Mouse (Mus musculus): ENCODE results near the gene Msrb3.

The Msrb3 gene

GRCm38 (mm10) chr10:120810832-120811571, 87.9 kb downstream of the Msrb3 start:
- no peak for DNase-seq (ENCODE audit: low spot score in 2 of 2)

GRCm38 (mm10) chr10:120810053-120810696, 88.7 kb downstream of the Msrb3 start:
- no peak for DNase-seq (ENCODE audit: low spot score in 2 of 2)

GRCm38 (mm10) chr10:120808167-120808566, 90.7 kb downstream of the Msrb3 start:
- DNase-seq (ENCODE audit: low spot score in 2 of 2), result no peak

GRCm38 (mm10) chr10:120801127-120801526, 97.8 kb downstream of the Msrb3 start:
- no peak for DNase-seq (ENCODE audit: low spot score in 2 of 2)

- DNase-seq (ENCODE audit: low spot score in 2 of 2), result no peak
These were observed 99.4 kb downstream of the Msrb3 start for GRCm38 (mm10) chr10:120799479-120799878.

- DNase-seq (ENCODE audit: low spot score in 2 of 2), result no peak
These were observed 102.2 kb downstream of the Msrb3 start for GRCm38 (mm10) chr10:120796749-120797148.

- DNase-seq (ENCODE audit: low spot score in 2 of 2), result no peak
These were observed 104.5 kb downstream of the Msrb3 start for GRCm38 (mm10) chr10:120794391-120794817.

- no peak for DNase-seq (ENCODE audit: low spot score in 2 of 2)
These were observed 106.6 kb downstream of the Msrb3 start for GRCm38 (mm10) chr10:120792191-120792765.

GRCm38 (mm10) chr10:120791438-120791837, 107.5 kb downstream of the Msrb3 start:
- no peak for DNase-seq (ENCODE audit: low spot score in 2 of 2)

GRCm38 (mm10) chr10:120787202-120787601, 111.7 kb downstream of the Msrb3 start:
- DNase-seq (ENCODE audit: low spot score in 2 of 2), result no peak

- no peak for DNase-seq (ENCODE audit: low spot score in 2 of 2)
These were observed 114.4 kb downstream of the Msrb3 start for GRCm38 (mm10) chr10:120784516-120784915.

- DNase-seq (ENCODE audit: low spot score in 2 of 2), result no peak
These were observed 115.5 kb downstream of the Msrb3 start for GRCm38 (mm10) chr10:120783393-120783792.

GRCm38 (mm10) chr10:120777499-120777898, 121.4 kb downstream of the Msrb3 start:
- DNase-seq (ENCODE audit: low spot score in 2 of 2), result no peak

GRCm38 (mm10) chr10:120775361-120775760, 123.5 kb downstream of the Msrb3 start:
- no peak for DNase-seq (ENCODE audit: low spot score in 2 of 2)

GRCm38 (mm10) chr10:120767418-120767817, 131.5 kb downstream of the Msrb3 start:
- DNase-seq (ENCODE audit: low spot score in 2 of 2), result no peak

GRCm38 (mm10) chr10:120765398-120765797, 133.5 kb downstream of the Msrb3 start:
- no peak for DNase-seq (ENCODE audit: low spot score in 2 of 2)

GRCm38 (mm10) chr10:120763656-120764466, 135.0 kb downstream of the Msrb3 start:
- DNase-seq (ENCODE audit: low spot score in 2 of 2), result no peak

GRCm38 (mm10) chr10:120762958-120763357, 135.9 kb downstream of the Msrb3 start:
- no peak for DNase-seq (ENCODE audit: low spot score in 2 of 2)

- no peak for DNase-seq (ENCODE audit: low spot score in 2 of 2)
These were observed 138.2 kb downstream of the Msrb3 start for GRCm38 (mm10) chr10:120760679-120761078.

GRCm38 (mm10) chr10:120759883-120760282, 139.0 kb downstream of the Msrb3 start:
- DNase-seq (ENCODE audit: low spot score in 2 of 2), result no peak

GRCm38 (mm10) chr10:120752454-120752853, 146.4 kb downstream of the Msrb3 start:
- no peak for DNase-seq (ENCODE audit: low spot score in 2 of 2)

- DNase-seq (ENCODE audit: low spot score in 2 of 2), result no peak
These were observed 147.1 kb downstream of the Msrb3 start for GRCm38 (mm10) chr10:120751821-120752261.
